Mouse (Mus musculus): ENCODE measurements around the gene Mthfs. TPM values are rescaled to one million over a fixed set of nuclear protein-coding genes. Genes with fewer than 3 reads are reported as not detected.

Mthfs gene
- polyA plus RNA-seq (2012; rRNA removed): 3.9 and 5.7 TPM in 2 replicates

DNA sequence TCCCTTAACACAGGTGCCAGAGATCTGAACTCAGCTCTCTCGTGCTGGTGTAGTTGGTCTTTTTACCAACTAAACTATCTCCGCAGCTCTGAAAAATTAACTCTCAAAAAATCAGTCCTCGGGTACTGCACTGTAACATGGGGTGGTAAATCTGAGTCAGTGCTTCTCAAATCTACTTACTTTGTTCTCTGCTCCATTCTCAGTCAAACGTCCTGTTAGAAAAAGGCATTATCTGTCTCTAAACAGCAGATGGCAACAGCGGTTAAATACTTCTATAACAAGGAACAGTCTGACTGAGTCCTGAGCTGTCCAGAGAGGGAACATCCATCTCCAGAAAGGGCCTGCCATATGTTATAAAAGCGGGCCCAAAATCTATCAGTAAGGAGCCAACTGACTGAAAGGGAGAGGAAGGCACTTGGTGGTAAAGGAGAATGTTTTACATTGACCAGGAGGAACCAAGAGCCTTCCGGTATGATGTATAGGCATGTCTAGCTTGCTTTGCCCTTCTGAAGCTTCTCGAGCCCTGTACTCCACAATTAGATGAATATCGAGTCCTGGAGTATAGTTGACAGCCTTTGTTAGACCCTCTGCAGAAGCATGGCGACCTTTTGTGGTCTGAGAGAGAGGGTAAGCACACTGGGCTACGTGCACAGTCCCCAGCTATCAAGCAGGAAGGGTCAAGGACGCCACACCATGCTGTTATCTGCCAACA is at the start of gene Mthfs:
Gene Mthfs (plus strand): TSS at position 324 of the 712 bp plus-strand sequence.

DNA sequence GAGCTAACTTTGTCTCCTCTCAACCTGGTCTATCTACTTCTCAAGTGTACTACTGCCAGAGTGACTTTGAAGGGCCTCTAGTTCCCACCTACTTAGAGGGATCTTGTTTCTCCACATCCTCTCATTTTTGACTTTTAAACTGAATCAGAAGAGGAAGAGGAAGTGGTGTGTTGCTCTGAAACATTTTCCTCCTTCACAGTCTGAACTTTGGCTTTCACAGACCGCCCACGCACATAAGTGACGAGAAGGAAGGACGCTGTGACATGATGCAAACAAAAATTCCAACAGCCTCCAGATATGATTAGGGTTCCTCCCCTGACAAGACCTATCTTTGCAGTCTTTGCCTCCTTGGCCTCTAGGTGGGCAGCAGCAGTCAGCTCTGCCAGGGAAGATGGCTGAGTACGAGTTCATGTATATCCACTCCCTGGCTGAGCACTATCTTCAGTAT is 11.5 kb upstream of the Mthfs start, which contains the start of the genes Bcl2a1b and Gm29094:
Gene Bcl2a1b (plus strand): TSS at position 241 of the 448 bp plus-strand sequence.
Gene Gm29094 (plus strand): TSS at position 411 of the 448 bp plus-strand sequence.

Other genes starting within 250 kb of the Mthfs start
- not detected in 2 replicates for gene Trim43b, start 117.8 kb upstream of the Mthfs start, polyA plus RNA-seq (2012; rRNA removed)
- gene Bcl2a1b, start 11.5 kb upstream of the Mthfs start, polyA plus RNA-seq (2012; rRNA removed): 0.87 and 1.1 TPM in 2 replicates
- gene Gm29094, start 11.3 kb upstream of the Mthfs start, polyA plus RNA-seq (2012; rRNA removed): not detected in 2 replicates

All from ovary, adult 2 months (tissue).